Mouse (Mus musculus) lung, embryonic 16.5 days (tissue): ENCODE measurements around the gene Ncan. TPM values are rescaled to one million over a fixed set of nuclear protein-coding genes. Genes with fewer than 3 reads are reported as not detected.

ENCODE experiments used
- ATAC-seq: fragments of 200-750 bp; cut with Nextera tagmentation; 2 replicates; pipeline ENCODE4 v1.8.0; 2017; ENCODE audit warnings: low read depth, mild to moderate bottlenecking, moderate library complexity
- H3K27ac ChIP-seq: fragments of 300-500 bp; sonication (generic); 2 replicates; pipeline ENCODE4 v1.5.1; 2014; ENCODE audit warnings: mild to moderate bottlenecking, control low read depth, low read length
- H3K27me3 ChIP-seq: fragments of 300-500 bp; sonication (generic); 2 replicates; pipeline ENCODE4 v1.6.1; 2014; ENCODE audit warnings: low read depth, low read length, mixed read lengths; ENCODE audit not compliant: control insufficient read depth, insufficient read depth
- H3K36me3 ChIP-seq: fragments of 300-500 bp; sonication (generic); 2 replicates; pipeline ENCODE4 v1.6.1; 2014; ENCODE audit warnings: low read length; ENCODE audit not compliant: control insufficient read depth, insufficient read depth
- H3K4me1 ChIP-seq: fragments of 300-500 bp; sonication (generic); replicated peaks from 2 replicates; pipeline ENCODE4 v1.6.1; 2014; ENCODE audit warnings: low read length, mixed read lengths; ENCODE audit not compliant: control insufficient read depth, insufficient read depth
- H3K4me2 ChIP-seq: fragments of 300-500 bp; sonication (generic); 2 replicates; pipeline ENCODE4 v1.6.1; 2014; ENCODE audit warnings: low read depth, low read length, control low read depth
- H3K4me3 ChIP-seq: fragments of 300-500 bp; sonication (generic); 2 replicates; pipeline ENCODE4 v1.5.1; 2014; ENCODE audit warnings: mild to moderate bottlenecking, low read length, control low read depth
- H3K9ac ChIP-seq: fragments of 300-500 bp; sonication (generic); 2 replicates; pipeline ENCODE4 v1.6.1; 2014; ENCODE audit warnings: low read length, control low read depth
- H3K9me3 ChIP-seq: fragments of 300-500 bp; sonication (generic); 2 replicates; pipeline ENCODE4 v1.6.1; 2016; ENCODE audit warnings: low read length; ENCODE audit not compliant: control insufficient read depth
- WGBS: fragments of 180-500 bp; shearing (Covaris S2); extraction: QIAGEN DNeasy Blood & Tissue Kit; methylation state at CpG from one replicate; pipeline ENCODE4 v1.1.7; 2014; 5-methylcytosine and 5-hydroxymethylcytosine counted together
- polyA plus RNA-seq: library from polyadenylated mRNA; unstranded; fragments of >200 nt; fragmentation: Nextera tagmentation; extraction: Ambion mirVana; gene quantifications from 2 replicates; pipeline ENCODE4 v1.2.1, GENCODE M21; 2015

Ncan gene
- polyA plus RNA-seq, 1 experiment from 2014 or later, result 0.21 TPM

GRCm38 (mm10) chr8:70114892-70115291, 5.8 kb downstream of the Ncan start:
- 60% methylated on average over 13 of the region's 13 CpGs for WGBS
- Histone ChIP-seq H3K36me3 (no peaks in the 10 kb centered on the region), H3K9ac (no peak overlapping the region), H3K9me3 (no peaks in the 10 kb centered on the region), H3K4me2 (no peak overlapping the region), H3K27ac (no peak overlapping the region), H3K27me3 (peaks cover 65% of the 10 kb centered on the region), H3K4me1 (no peaks in the 10 kb centered on the region), H3K4me3 (no peak overlapping the region)
- no peak for ATAC-seq

- Histone ChIP-seq H3K36me3 (no peaks in the 10 kb centered on the region), H3K9me3 (no peaks in the 10 kb centered on the region), H3K4me3 (no peak overlapping the region), H3K27me3 (peaks cover 65% of the 10 kb centered on the region), H3K27ac (no peak overlapping the region), H3K4me2 (no peak overlapping the region), H3K9ac (no peak overlapping the region), H3K4me1 (no peaks in the 10 kb centered on the region)
- no peak for ATAC-seq
- WGBS, result 19% methylated on average over 6 of the region's 6 CpGs
These were observed 6.2 kb downstream of the Ncan start for GRCm38 (mm10) chr8:70114488-70114887.

DNA sequence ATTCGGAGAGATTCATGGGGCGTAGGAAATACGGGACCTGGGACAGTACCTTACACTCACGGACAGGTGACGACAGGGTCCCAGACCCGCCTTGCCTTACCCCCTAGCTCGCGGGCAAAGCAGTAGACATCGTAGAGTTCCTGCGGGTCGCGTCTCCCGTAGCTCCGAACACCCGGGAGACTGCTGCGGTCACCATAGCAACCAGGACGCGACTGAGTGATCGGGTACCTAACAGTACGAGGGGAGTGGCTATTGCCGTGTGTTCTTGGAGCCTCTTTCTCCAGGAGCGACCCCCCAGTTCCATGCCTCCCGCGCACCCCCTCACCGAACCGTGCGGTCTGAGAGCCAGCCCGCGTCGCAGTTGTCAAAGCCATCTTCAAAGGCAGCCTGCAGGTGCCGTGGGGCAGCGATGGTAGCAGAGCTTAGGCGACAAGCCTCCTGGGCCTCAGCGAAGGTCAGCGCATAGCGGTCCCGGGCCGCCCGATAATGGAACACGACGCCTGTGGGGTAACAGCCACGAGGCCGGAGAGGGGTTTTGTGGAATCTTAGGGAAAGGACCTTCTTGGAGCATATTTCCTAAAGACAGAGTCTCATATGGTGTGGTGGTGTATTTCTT, 8.2 kb downstream of the Ncan start:
- H3K9me3 ChIP-seq, result no peaks in the 10 kb centered on the region
- H3K9ac ChIP-seq, result no peak overlapping the region
- 6% methylated on average over 43 of the region's 43 CpGs for WGBS
- H3K4me1 ChIP-seq, result no peaks in the 10 kb centered on the region
- no peak overlapping the region for H3K27ac ChIP-seq
- no peak overlapping the region for H3K4me3 ChIP-seq
- no peak overlapping the region for H3K4me2 ChIP-seq
- no peak for ATAC-seq
- no peaks in the 10 kb centered on the region for H3K36me3 ChIP-seq
- peaks cover 46% of the 10 kb centered on the region for H3K27me3 ChIP-seq

DNA sequence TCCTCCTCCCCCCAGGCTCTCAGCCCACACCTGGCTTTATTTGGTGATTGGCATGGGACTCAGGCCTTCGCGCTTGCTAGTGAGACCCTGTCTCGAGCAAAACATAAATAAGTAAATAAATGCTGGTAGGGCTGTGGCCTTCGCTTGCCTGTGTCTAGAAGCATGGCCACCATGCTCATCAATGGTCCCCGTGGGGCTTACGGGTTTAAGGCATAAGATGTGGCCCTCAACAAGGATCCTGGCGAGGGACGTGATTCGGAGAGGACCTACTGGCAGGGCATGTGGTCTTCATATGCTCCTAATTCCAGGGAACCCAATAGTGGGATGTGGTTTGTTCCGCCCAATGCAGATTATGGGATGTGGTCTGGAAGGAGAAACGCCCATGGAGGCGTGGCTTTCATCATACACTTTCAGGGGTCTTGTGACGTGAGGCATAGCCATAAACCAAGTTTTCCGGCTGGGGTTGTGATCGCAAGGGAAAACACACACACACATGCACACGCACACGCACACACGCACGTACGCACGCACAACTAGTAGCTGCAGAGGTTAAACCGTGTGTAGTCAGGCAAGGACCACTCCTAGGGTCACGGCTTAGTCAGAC, 9.4 kb downstream of the Ncan start:
- H3K27ac ChIP-seq, result no peak overlapping the region
- no peak overlapping the region for H3K4me3 ChIP-seq
- no peaks in the 10 kb centered on the region for H3K9me3 ChIP-seq
- no peaks in the 10 kb centered on the region for H3K4me1 ChIP-seq
- ATAC-seq, result no peak
- peaks cover 42% of the 10 kb centered on the region for H3K27me3 ChIP-seq
- no peak overlapping the region for H3K4me2 ChIP-seq
- no peak overlapping the region for H3K9ac ChIP-seq
- H3K36me3 ChIP-seq, result no peaks in the 10 kb centered on the region
- WGBS, result 46% methylated on average over 23 of the region's 23 CpGs

DNA sequence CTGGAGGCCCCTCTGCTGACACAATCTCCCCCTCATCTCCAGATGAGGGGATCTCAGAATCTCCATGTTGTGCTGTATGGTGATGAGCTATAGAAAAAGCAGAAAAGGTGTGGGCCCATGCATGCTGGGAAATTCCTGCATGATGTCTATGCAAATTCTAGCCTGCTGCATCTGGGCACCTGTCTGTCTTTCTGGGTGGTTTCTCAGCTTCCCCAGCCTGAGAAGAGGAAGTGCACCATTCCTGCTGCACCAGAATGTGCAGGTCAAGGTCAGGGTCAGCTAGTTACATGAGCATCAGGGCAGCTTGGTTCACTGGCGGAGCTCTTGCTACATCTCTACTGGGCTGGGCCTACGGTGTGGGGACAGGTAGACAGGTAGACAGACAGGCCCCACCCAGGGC, 10.2 kb downstream of the Ncan start:
- no peaks in the 10 kb centered on the region for H3K9me3 ChIP-seq
- no peaks in the 10 kb centered on the region for H3K4me1 ChIP-seq
- no peaks in the 10 kb centered on the region for H3K36me3 ChIP-seq
- no peak overlapping the region for H3K9ac ChIP-seq
- H3K4me2 ChIP-seq, result no peak overlapping the region
- H3K27me3 ChIP-seq, result peaks cover 40% of the 10 kb centered on the region
- 72% methylated on average over 2 of the region's 2 CpGs for WGBS
- no peak overlapping the region for H3K27ac ChIP-seq
- no peak overlapping the region for H3K4me3 ChIP-seq
- no peak for ATAC-seq

GRCm38 (mm10) chr8:70104922-70105321, 15.8 kb downstream of the Ncan start:
- Histone ChIP-seq H3K4me2 (no peak overlapping the region), H3K4me1 (no peaks in the 10 kb centered on the region), H3K36me3 (no peaks in the 10 kb centered on the region), H3K27ac (no peak overlapping the region), H3K27me3 (no peaks in the 10 kb centered on the region; the same call in 1 of the 2 replicates), H3K9me3 (no peaks in the 10 kb centered on the region), H3K9ac (no peak overlapping the region), H3K4me3 (no peak overlapping the region)
- ATAC-seq, result no peak
- 58% methylated on average over 7 of the region's 7 CpGs for WGBS

- H3K4me2 ChIP-seq, result no peak overlapping the region
- WGBS, result 11% methylated on average over 6 of the region's 6 CpGs
- H3K27me3 ChIP-seq, result no peaks in the 10 kb centered on the region; the same call in 1 of the 2 replicates
- peak; percentile 49; the same call in 1 of the 2 replicates for ATAC-seq
- H3K9me3 ChIP-seq, result no peaks in the 10 kb centered on the region
- no peaks in the 10 kb centered on the region for H3K4me1 ChIP-seq
- H3K27ac ChIP-seq, result no peak overlapping the region
- no peak overlapping the region for H3K4me3 ChIP-seq
- no peak overlapping the region for H3K9ac ChIP-seq
- H3K36me3 ChIP-seq, result no peaks in the 10 kb centered on the region
These were observed 16.2 kb downstream of the Ncan start for GRCm38 (mm10) chr8:70104506-70104905.

DNA sequence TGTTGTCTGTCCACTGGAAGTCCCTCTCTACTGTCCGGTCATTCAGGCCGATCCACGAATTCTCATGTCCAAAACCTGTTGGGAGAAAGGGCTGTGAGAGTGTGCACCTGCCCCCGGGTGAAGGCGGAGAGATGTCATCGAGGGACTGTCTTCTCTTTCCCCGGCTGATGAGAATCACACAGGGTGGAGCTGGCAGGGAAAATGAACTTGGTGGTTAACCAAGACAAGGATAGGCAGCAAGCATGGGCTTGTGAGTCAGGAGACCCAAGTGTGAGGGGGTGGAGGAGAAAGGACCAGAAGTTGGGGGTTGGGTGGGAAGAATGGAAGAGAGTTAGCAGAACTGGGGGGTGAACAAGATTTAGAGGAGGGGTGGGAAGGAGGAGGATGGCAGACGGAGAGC, 20.4 kb downstream of the Ncan start:
- no peak overlapping the region for H3K4me2 ChIP-seq

GRCm38 (mm10) chr8:70099276-70099675, 21.4 kb downstream of the Ncan start:
- Histone ChIP-seq H3K4me3 (no peak overlapping the region), H3K36me3 (no peaks in the 10 kb centered on the region), H3K9ac (no peak overlapping the region), H3K4me1 (no peaks in the 10 kb centered on the region), H3K27ac (no peak overlapping the region), H3K4me2 (no peak overlapping the region), H3K27me3 (no peaks in the 10 kb centered on the region), H3K9me3 (0 out of 2 replicates have a peak, but pooled peaks cover 3% of the 10 kb centered on the region)
- whole genome bisulfite sequencing, result 61% methylated on average over 8 of the region's 8 CpGs
- no peak for ATAC-seq

More for the DNA sequence above, 20.4 kb downstream of the Ncan start:
- Histone ChIP-seq H3K27me3 (no peaks in the 10 kb centered on the region), H3K27ac (no peak overlapping the region), H3K9ac (no peak overlapping the region), H3K4me3 (no peak overlapping the region), H3K9me3 (0 out of 2 replicates have a peak, but pooled peaks cover 3% of the 10 kb centered on the region), H3K36me3 (no peaks in the 10 kb centered on the region), H3K4me1 (no peaks in the 10 kb centered on the region)
- ATAC-seq, result no peak
- 73% methylated on average over 8 of the region's 8 CpGs for WGBS
